Mouse (Mus musculus) CD4-positive helper T cell, adult 2 months (primary cell): ENCODE results near the gene Olfr394.
"Not testable (repeated sequence)": the region's sequence is repeated elsewhere in the genome, so short reads cannot be mapped to it uniquely, and the experiment has no call there.

Experiments used
- DNase-seq: peaks from one replicate; pipeline ENCODE4 v3.0.0-alpha.2; 2012; ENCODE audit warnings: low read depth, missing footprints, low spot score

Gene Olfr394

GRCm38 (mm10) chr11:73890671-73891070 lies at the start of gene Olfr394:
Gene Olfr394, minus strand, starts transcription at chr11:73890771.
- no peak for DNase-seq

GRCm38 (mm10) chr11:73936377-73936776 lies 45.8 kb upstream of the Olfr394 start, which contains the start of gene Olfr23:
Gene Olfr23, plus strand, starts transcription at chr11:73936677.
- DNase-seq = no peak

- DNase-seq = not testable (repeated sequence)
Observed at GRCm38 (mm10) chr11:73909199-73909598, 18.6 kb upstream of the Olfr394 start, which contains the start of gene Olfr395. Gene Olfr395, minus strand, starts transcription at chr11:73909299.

GRCm38 (mm10) chr11:73851354-73851753 lies 39.2 kb downstream of the Olfr394 start, which contains the start of gene Olfr393:
Gene Olfr393, minus strand, starts transcription at chr11:73851454.
- DNase-seq = no peak
